Mouse (Mus musculus) frontal cortex, postnatal 36 days (tissue): ENCODE results near the gene Tmem245.

Source experiments
- DNase-seq, 2 experiments: peaks; one replicate each; pipeline ENCODE4 v3.0.0; 2022; ENCODE audit warnings: low spot score in 2 of 2

Gene Tmem245

GRCm38 (mm10) chr4:56865971-56866370 lies 81.3 kb downstream of the Tmem245 start:
- peak in 1 of 2 experiments; percentile 35 for DNase-seq

DNA sequence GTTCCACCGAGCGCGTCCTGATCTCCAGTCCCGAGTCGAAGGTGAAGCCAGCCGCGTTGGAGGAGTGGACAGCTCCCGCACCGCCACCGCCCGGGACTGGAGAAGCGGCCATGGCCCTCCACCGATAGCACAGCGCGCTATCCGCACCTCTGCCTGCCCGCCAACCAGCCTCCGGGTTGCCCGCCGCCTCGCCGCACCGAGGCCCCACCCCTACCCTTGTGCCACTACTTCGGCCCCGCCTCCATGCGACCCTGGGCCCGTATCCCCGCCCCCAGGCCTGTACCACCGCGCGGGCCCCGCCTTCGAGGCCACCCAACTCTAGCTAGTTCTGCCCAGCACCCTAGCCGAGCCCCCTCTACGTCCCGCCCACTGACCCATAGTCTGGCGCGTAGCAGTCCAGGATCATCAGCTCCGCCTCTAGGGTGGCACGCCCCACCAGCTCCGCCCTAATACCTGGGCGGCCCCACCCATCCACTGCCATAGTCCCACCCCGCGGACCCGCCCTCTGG lies 82.2 kb downstream of the Tmem245 start, which contains the start of gene Ctnnal1:
Gene Ctnnal1, minus strand, starts transcription at position 186 of the 509 bp plus-strand sequence.
- peak; percentile 85 for DNase-seq

- DNase-seq: peak; percentile 48 to 51
Observed at GRCm38 (mm10) chr4:56864417-56865001, 82.7 kb downstream of the Tmem245 start.

- DNase-seq: peak; percentile 44 to 60
Observed at GRCm38 (mm10) chr4:56864016-56864415, 83.2 kb downstream of the Tmem245 start.

GRCm38 (mm10) chr4:56861551-56861950 lies 85.7 kb downstream of the Tmem245 start:
- DNase-seq: no peak

- no peak for DNase-seq
Observed at GRCm38 (mm10) chr4:56858733-56859132, 88.5 kb downstream of the Tmem245 start.

DNA sequence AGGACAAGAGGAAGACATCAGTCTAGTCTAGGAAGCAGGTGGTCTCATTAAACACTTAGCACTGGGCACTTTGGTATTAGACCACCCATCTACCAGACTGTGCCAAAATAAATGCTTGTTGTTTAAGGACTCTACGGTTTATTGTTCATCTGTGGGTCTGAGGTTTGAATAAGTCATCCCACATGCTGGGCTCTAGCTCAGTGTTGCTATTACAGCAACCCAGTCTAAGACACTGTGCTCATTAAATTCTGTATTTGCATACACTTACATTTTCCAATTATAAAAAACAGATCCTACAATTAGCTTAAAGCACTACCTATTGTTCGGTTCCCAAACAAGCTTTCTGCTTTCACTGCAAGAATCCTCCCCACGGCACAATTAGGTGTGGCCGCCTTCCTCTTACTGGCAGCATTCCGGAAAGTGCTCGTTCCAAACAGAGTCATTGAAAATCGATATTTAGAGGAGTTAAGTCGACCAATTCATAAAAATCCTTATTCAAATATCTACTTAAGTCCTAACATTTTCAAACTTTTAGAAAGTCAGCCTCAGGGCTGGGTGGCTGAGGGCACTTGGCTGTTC lies 90.8 kb downstream of the Tmem245 start:
- no peak for DNase-seq

- no peak for DNase-seq
Observed at GRCm38 (mm10) chr4:56855935-56856334, 91.3 kb downstream of the Tmem245 start.

- DNase-seq: no peak
Observed at GRCm38 (mm10) chr4:56850724-56851123, 96.5 kb downstream of the Tmem245 start.

DNA sequence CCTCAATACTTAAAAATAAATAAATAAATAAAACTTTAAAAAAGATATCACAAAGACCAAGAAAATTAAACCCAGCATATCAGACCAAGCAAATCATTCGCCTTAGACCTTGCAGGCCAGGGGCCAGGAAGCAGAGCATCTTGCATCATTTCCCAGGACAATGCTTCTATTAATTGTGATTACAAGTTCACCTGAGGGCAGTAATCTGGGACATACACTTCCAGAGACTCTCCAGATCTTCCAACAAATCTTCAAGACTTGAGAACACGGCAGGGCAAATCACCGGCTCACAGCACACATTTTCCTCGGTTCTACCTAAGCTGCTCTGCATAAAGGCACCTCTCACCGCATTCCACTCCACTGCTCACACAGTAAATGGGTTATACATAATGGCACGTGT lies 99.2 kb downstream of the Tmem245 start:
- no peak for DNase-seq

- no peak for DNase-seq
Observed at GRCm38 (mm10) chr4:56847400-56847799, 99.8 kb downstream of the Tmem245 start.

DNA sequence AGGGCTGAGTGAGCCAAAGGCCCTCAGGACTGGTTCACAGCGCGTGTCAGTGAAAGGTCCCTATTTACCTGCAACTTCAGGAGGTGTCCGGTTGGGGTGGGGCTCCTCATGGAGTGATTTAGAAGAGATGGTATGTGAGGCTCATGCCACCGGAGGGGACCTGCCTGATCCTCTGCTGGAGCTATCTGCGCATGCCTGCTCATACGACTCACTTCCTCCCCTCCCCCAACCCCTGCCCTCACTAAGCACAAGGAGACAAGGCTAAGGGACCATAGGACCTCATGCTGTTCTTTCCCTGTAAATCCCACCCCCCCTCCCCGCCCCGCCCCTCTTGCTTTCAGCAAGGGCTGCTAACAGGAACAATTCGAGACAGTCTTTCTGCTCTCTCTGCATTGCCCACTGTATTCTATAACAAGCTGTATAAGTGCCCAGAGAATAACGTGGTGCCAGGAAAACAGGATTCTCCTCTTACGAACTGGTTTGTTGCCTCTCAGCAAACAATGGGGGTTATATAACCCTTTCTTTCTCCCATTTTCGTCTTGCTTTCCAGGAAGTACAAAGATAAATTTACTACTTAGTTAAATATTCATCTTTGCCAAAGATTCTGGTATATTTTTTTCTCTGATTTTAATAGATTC lies 101.2 kb downstream of the Tmem245 start:
- no peak for DNase-seq

DNA sequence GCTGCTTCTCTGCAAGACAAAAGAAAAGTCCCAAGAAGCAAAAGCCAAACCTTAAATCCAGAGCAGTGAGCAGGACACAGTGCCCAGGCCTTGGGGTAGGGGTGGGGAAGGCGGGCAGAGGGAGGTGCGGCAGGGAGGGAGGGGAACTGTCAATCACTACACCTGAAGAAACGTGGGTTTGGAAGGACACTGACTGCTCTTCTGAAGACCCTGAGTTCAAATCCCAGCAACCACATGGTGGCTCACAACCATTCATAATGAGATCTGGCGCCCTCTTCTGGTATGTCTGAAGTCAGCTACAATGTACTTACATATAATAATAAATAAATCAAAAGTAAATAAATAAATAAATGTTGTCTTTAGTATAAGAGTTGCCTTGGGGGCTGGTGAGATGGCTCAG lies 102.3 kb downstream of the Tmem245 start:
- no peak for DNase-seq

- DNase-seq: no peak
Observed at GRCm38 (mm10) chr4:56843963-56844362, 103.3 kb downstream of the Tmem245 start.

GRCm38 (mm10) chr4:56842501-56842900 lies 104.7 kb downstream of the Tmem245 start:
- DNase-seq: no peak

DNA sequence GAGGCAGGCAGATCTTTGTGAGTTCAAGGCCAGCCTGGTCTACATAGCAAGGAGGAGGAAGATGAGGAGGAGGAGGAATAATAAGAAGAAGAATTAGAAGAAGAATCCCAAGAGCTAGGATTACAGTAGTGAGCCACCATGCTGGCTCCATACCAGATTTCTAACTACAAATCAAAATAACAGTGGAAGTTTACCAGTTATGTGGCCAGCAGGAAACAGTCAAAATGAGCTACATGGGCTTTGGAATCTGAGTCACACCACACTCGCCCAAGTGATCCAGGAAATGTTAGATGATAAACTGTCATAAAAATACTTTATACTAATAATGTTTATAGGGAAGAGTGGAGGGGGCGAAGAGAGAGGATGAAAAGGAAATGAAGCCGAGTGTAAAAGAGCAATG lies 106.9 kb downstream of the Tmem245 start:
- no peak for DNase-seq

GRCm38 (mm10) chr4:56837661-56838060 lies 109.6 kb downstream of the Tmem245 start:
- no peak for DNase-seq

DNA sequence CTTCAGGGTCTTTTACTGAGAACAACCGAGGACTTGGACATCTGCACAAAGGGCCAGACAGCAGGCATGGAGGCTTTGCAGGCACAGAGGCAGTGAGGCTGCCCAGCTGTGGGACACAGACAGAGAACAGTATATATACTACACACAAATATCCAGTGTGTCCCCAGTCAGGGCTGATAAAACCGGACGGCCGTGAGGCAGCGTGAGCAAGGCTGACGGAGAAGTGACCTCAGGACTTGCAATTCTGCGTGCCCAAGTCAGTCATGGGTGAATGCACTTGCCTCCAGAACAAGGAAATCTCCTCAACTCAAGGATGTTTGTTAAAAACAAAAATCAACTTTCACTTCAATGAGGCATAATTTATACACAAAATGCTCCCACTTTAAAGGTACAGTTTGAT lies 115.2 kb downstream of the Tmem245 start:
- DNase-seq: no peak

DNA sequence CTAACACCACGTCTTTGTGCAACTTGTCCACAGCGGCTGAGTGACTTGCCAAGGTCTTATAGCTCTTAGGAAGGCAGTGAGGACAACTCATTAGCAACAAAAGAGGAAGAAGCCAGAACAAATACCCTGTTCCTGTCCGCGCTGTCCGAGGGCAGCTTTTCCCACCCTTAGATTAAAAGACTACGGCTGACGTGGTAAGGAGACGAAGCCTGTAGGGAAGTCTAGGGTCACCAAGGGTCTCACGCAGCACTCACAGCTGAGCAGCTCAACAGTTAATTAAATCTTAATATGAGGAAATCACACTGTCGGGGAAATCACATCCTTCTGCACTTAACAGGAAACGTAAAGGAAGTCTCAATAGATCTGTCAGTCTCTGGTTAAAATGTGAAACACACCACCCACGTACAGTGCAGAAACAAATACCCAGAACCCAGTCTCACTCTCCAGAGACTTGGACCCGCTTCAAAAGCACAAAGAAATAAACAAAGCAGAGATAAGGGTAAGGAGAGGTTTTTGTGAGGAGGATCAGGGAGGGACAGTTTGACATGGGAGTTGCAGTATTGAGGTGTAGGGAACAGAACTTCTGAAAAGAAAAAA lies 116.1 kb downstream of the Tmem245 start:
- no peak for DNase-seq

- peak in 1 of 2 experiments; percentile 19 for DNase-seq
Observed at GRCm38 (mm10) chr4:56829511-56829921, 117.7 kb downstream of the Tmem245 start.

DNA sequence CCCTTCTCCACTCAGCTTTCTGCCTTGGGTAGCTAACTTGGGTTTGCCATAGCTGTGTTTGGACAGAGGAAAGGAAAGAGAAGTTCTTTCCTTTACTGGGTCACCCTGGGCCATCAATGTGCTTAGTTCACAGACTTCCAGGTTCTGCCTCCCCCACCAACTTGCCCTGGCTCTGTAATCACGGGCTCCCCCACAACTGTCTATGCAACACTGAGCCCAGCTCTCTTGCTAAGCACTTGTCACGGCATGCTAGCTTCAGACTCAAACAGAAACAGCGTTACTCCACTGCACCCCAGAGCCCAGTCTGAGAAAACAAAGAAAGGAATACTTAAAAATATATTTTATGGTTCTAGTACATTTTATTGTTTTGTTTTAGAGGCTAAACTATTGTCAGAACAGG lies 118.3 kb downstream of the Tmem245 start:
- DNase-seq: no peak

DNA sequence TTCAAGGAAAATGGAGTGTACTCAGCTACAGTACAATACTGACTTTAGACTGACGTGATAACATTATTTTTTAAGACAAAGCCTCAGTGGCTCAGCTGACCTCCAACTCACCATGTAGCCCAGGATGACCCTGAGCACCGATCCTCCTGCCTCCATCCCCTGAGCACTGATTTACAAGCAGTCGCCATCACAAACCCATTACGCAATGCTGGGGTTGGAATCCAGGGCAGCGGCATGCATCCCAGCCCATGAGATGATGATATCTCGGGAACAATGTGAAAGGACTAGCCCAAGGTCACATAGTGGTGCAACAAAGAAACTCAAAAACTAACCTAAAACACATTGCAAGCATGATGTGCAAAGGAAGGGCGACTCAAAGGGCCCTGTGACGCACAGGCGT lies 123.0 kb downstream of the Tmem245 start:
- DNase-seq: no peak
